Mouse (Mus musculus): ENCODE data around the gene Rbp2. TPM values are rescaled to one million over a fixed set of nuclear protein-coding genes. Genes with fewer than 3 reads are reported as not detected.

The Rbp2 gene
- total RNA-seq, 1 experiment from 2014 or later = not detected

Other genes with a start within 250 kb of the Rbp2 start
- gene Nmnat3, start 198.7 kb upstream of the Rbp2 start, total RNA-seq (2017) = 15.1 and 22.8 TPM in 2 replicates
- 6.4 and 14.9 TPM in 2 replicates for gene Rbp1, start 63.2 kb upstream of the Rbp2 start, total RNA-seq (2017)
- gene Copb2, start 77.6 kb downstream of the Rbp2 start, total RNA-seq (2017) = 178 and 185 TPM in 2 replicates
- gene Mrps22, start 115.5 kb downstream of the Rbp2 start, total RNA-seq (2017) = 53.2 and 63.7 TPM in 2 replicates

Data from hematopoietic stem cell, adult 5-6 weeks (primary cell).